Mouse (Mus musculus): ENCODE results near the gene Tas2r123.

Tas2r123 gene

DNA sequence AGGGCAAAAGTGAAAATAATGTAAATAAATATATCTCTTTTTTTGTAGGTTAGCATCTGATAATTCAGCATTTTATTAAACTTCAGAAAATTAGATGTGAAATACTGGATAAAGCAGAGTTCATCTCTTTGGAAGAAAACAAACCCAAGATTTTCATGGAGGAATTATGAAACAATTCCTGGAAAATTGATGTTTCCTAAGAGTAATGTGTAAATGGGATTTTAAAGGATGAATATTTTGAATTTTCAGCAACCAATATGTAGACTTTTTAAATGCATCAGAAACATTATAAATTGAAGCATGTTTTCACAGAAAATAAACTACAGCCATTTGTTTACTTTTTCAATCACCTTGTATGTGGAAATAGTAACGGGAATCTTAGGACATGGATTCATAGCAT, at the start of gene Tas2r123:
TSS of gene Tas2r123 (plus strand) at position 301 of the 400 bp plus-strand sequence.
- DNase-seq (ENCODE audit: low spot score) = no peak

DNA sequence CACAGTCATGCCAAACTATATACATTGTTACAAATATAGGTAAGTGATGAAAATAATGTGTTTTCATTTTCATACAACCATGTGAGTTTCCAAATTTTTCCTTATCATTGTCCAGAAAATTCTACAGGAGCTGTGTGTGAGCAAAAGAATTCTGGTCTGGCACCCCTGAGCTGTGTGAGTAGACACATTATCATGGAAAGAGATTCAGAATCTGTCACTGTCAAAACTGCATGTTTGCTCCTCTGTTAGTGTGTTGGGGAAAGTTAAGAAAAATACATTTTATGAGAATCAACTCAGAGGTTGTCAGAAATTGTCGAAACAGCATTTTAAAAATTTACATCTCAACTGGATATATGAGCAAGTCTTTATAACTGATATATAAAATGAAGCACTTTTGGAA, 44.4 kb upstream of the Tas2r123 start, which contains the start of gene Tas2r117:
TSS of gene Tas2r117 (plus strand) at position 301 of the 400 bp plus-strand sequence.
- DNase-seq (ENCODE audit: low spot score) = no peak

DNA sequence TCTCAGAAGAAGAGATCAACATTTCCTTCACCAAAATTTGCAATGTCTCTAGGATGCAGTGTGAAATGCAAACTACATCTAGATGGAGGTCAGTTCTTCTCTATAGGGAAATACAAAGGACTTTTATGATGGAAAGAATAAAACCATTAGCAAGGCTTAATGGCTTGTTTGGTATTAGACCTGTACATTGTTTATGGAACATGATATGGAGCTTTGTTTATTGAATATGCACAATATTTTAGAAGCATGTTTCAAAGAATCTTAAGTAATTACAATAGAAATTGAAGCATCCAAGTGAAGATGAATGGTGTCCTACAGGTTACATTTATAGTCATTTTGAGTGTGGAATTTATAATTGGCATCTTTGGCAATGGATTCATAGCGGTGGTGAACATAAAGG, 8.2 kb downstream of the Tas2r123 start, which contains the start of gene Tas2r116:
TSS of gene Tas2r116 (plus strand) at position 301 of the 400 bp plus-strand sequence.
- no peak for DNase-seq (ENCODE audit: low spot score)

DNA sequence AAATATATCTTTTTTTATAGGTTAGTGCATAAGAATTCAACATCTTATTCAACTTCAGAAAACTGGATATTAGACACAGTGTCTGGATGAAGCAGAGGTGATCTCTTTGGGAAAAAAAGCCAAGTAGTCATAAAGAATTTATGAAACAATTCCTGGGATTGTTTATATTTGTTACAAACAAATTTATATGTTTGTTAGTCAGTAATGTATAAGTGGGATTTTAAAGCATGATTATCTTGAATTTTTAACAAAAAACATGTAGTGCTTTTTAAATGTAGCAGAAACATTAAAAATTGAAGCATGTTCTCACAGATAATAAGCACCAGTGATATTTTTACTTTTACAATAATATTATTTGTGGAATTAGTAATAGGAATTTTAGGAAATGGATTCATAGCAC, 20.8 kb downstream of the Tas2r123 start, which contains the start of gene Tas2r110:
TSS of gene Tas2r110 (plus strand) at position 301 of the 400 bp plus-strand sequence.
- DNase-seq (ENCODE audit: low spot score) = no peak

DNA sequence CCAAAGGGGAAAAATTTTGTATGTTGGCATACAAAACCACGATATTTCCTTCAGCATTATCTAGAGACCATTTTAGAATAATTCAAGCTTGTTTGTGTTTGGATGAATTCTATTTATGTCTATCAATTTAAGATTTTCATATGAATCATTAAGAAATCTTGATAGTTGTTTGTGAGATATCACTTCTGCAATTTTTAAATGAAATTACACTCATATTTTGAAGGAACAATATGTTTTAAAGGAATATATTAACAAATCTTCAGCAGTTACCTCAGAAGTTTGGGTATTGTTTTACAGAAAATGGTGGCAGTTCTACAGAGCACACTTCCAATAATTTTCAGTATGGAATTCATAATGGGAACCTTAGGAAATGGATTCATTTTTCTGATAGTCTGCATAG, 45.8 kb downstream of the Tas2r123 start, which contains the start of gene Tas2r113:
TSS of gene Tas2r113 (plus strand) at position 301 of the 400 bp plus-strand sequence.
- DNase-seq (ENCODE audit: low spot score) = no peak
